Mouse (Mus musculus) erythroid progenitor cell, adult 5-6 weeks (primary cell): ENCODE data around the gene Myh4. TPM values are rescaled to one million over a fixed set of nuclear protein-coding genes. Genes with fewer than 3 reads are reported as not detected.

Experiments
- total RNA-seq, 2 experiments: library from RNA; stranded (forward) in 1 of 2; stranded (reverse) in 1 of 2; fragments of 150-400 nt in 1 of 2; fragments of 186-747, 209-891 nt in 1 of 2; gene quantifications; 2 replicates each; pipeline versions ENCODE4 v1.2.3 to v1.2.4; 2015 to 2017; ENCODE audit warnings: low replicate concordance in 2 of 2

Myh4 gene
- total RNA-seq, 2 experiments from 2014 or later = not detected

Other genes with a start within 250 kb of the Myh4 start
- gene Tmem220, start 212.9 kb upstream of the Myh4 start, total RNA-seq (2015; ENCODE audit: low replicate concordance) = 2.9 and 3.8 TPM in 2 replicates
- 1.3 TPM in 1 of 2 replicates, not detected in the other for gene Tmem220, start 212.9 kb upstream of the Myh4 start, total RNA-seq (2017; ENCODE audit: low replicate concordance)
- 5.0 and 34.8 TPM in 2 replicates for gene Adprm, start 185.4 kb upstream of the Myh4 start, total RNA-seq (2015; ENCODE audit: low replicate concordance)
- 3.2 and 8.5 TPM in 2 replicates for gene Adprm, start 185.4 kb upstream of the Myh4 start, total RNA-seq (2017; ENCODE audit: low replicate concordance)
- 2.5 TPM in 1 of 2 replicates, not detected in the other for gene Sco1, start 185.4 kb upstream of the Myh4 start, total RNA-seq (2015; ENCODE audit: low replicate concordance)
- gene Sco1, start 185.4 kb upstream of the Myh4 start, total RNA-seq (2017; ENCODE audit: low replicate concordance) = 2.2 and 2.9 TPM in 2 replicates
- not detected in 2 replicates for gene Myh3, start 159.7 kb upstream of the Myh4 start, total RNA-seq (2015; ENCODE audit: low replicate concordance)
- gene Myh3, start 159.7 kb upstream of the Myh4 start, total RNA-seq (2017; ENCODE audit: low replicate concordance) = not detected in 2 replicates
- gene Myh2, start 67.0 kb upstream of the Myh4 start, total RNA-seq (2015; ENCODE audit: low replicate concordance) = not detected in 2 replicates
- gene Myh2, start 67.0 kb upstream of the Myh4 start, total RNA-seq (2017; ENCODE audit: low replicate concordance) = not detected in 2 replicates
- not detected in 2 replicates for gene Myh1, start 38.0 kb upstream of the Myh4 start, total RNA-seq (2015; ENCODE audit: low replicate concordance)
- not detected in 2 replicates for gene Myh1, start 38.0 kb upstream of the Myh4 start, total RNA-seq (2017; ENCODE audit: low replicate concordance)
- not detected in 2 replicates for gene Myh8, start 39.1 kb downstream of the Myh4 start, total RNA-seq (2015; ENCODE audit: low replicate concordance)
- not detected in 2 replicates for gene Myh8, start 39.1 kb downstream of the Myh4 start, total RNA-seq (2017; ENCODE audit: low replicate concordance)
- gene Myh13, start 83.6 kb downstream of the Myh4 start, total RNA-seq (2015; ENCODE audit: low replicate concordance) = not detected in 2 replicates
- not detected in 2 replicates for gene Myh13, start 83.6 kb downstream of the Myh4 start, total RNA-seq (2017; ENCODE audit: low replicate concordance)
- 10.5 and 14.3 TPM in 2 replicates for gene Gas7, start 217.4 kb downstream of the Myh4 start, total RNA-seq (2015; ENCODE audit: low replicate concordance)
- gene Gas7, start 217.4 kb downstream of the Myh4 start, total RNA-seq (2017; ENCODE audit: low replicate concordance) = 6.0 and 6.4 TPM in 2 replicates